Mouse (Mus musculus): ENCODE results near the gene Pdzd3.

The Pdzd3 gene

GRCm38 (mm10) chr9:44251314-44251713, at the start of gene Pdzd3:
Gene Pdzd3 (minus strand): TSS chr9:44251471.
- in situ Hi-C loops (cut with MboI, MseI), result loop anchor here in 1 of 2 experiments (25.0 kb wide), 1 partner anchor 689 kb away; no protein-coding TSS in a partner anchor

GRCm38 (mm10) chr9:44300001-44300400, 48.7 kb upstream of the Pdzd3 start:
- in situ Hi-C loops (cut with MboI, MseI), result loop anchor here in 1 of 2 experiments (10.0 kb wide), 1 partner anchor 1865 kb away; no protein-coding TSS in a partner anchor

- in situ Hi-C loops (cut with MboI, MseI), result no loop called here
Measured at GRCm38 (mm10) chr9:44292490-44292889, 41.2 kb upstream of the Pdzd3 start.

GRCm38 (mm10) chr9:44288959-44289291, 37.7 kb upstream of the Pdzd3 start:
- in situ Hi-C loops (cut with MboI, MseI), result no loop called here

GRCm38 (mm10) chr9:44288076-44288958, 37.0 kb upstream of the Pdzd3 start, which contains the start of gene Abcg4:
Gene Abcg4 (minus strand): TSS chr9:44288615.
- in situ Hi-C loops (cut with MboI, MseI), result no loop called here

- in situ Hi-C loops (cut with MboI, MseI), result no loop called here
Measured at GRCm38 (mm10) chr9:44287401-44288075, 36.3 kb upstream of the Pdzd3 start.

- in situ Hi-C loops (cut with MboI, MseI), result no loop called here
Measured at GRCm38 (mm10) chr9:44287003-44287400, 35.7 kb upstream of the Pdzd3 start.

GRCm38 (mm10) chr9:44286256-44286850, 35.1 kb upstream of the Pdzd3 start:
- in situ Hi-C loops (cut with MboI, MseI), result no loop called here

GRCm38 (mm10) chr9:44283183-44283582, 31.9 kb upstream of the Pdzd3 start:
- in situ Hi-C loops (cut with MboI, MseI), result no loop called here

- in situ Hi-C loops (cut with MboI, MseI), result loop anchor here (10.0 to 25.0 kb wide), 3 partner anchors 708 to 1175 kb away; no protein-coding TSS in a partner anchor
Measured at GRCm38 (mm10) chr9:44269973-44270372, 18.7 kb upstream of the Pdzd3 start.

- in situ Hi-C loops (cut with MboI, MseI), result loop anchor here in 1 of 2 experiments (25.0 kb wide), 1 partner anchor 707 kb away; no protein-coding TSS in a partner anchor
Measured at GRCm38 (mm10) chr9:44269077-44269476, 17.8 kb upstream of the Pdzd3 start.

- in situ Hi-C loops (cut with MboI, MseI), result loop anchor here in 1 of 2 experiments (25.0 kb wide), 1 partner anchor 706 kb away; no protein-coding TSS in a partner anchor
Measured at GRCm38 (mm10) chr9:44268432-44268831, 17.2 kb upstream of the Pdzd3 start, which contains the start of gene Nlrx1. Gene Nlrx1 (minus strand): TSS chr9:44268599.

GRCm38 (mm10) chr9:44268027-44268360, 16.7 kb upstream of the Pdzd3 start:
- in situ Hi-C loops (cut with MboI, MseI), result loop anchor here in 1 of 2 experiments (25.0 kb wide), 1 partner anchor 706 kb away; no protein-coding TSS in a partner anchor

- in situ Hi-C loops (cut with MboI, MseI), result loop anchor here in 1 of 2 experiments (25.0 kb wide), 1 partner anchor 705 kb away; no protein-coding TSS in a partner anchor
Measured at GRCm38 (mm10) chr9:44267319-44268026, 16.2 kb upstream of the Pdzd3 start.

- in situ Hi-C loops (cut with MboI, MseI), result loop anchor here in 1 of 2 experiments (25.0 kb wide), 1 partner anchor 704 kb away; no protein-coding TSS in a partner anchor
Measured at GRCm38 (mm10) chr9:44266478-44267226, 15.4 kb upstream of the Pdzd3 start.

- in situ Hi-C loops (cut with MboI, MseI), result loop anchor here in 1 of 2 experiments (5.0 to 25.0 kb wide), 2 partner anchors 129 to 699 kb away; partner anchors contain the start of gene Mcam
Measured at GRCm38 (mm10) chr9:44261388-44261787, 10.1 kb upstream of the Pdzd3 start.

GRCm38 (mm10) chr9:44259014-44259413, 7.7 kb upstream of the Pdzd3 start:
- in situ Hi-C loops (cut with MboI, MseI), result loop anchor here in 1 of 2 experiments (25.0 kb wide), 1 partner anchor 697 kb away; no protein-coding TSS in a partner anchor

- in situ Hi-C loops (cut with MboI, MseI), result loop anchor here in 1 of 2 experiments (25.0 kb wide), 1 partner anchor 694 kb away; no protein-coding TSS in a partner anchor
Measured at GRCm38 (mm10) chr9:44256213-44256612, 4.9 kb upstream of the Pdzd3 start.

- in situ Hi-C loops (cut with MboI, MseI), result loop anchor here in 1 of 2 experiments (25.0 kb wide), 1 partner anchor 693 kb away; no protein-coding TSS in a partner anchor
Measured at GRCm38 (mm10) chr9:44255136-44255521, 3.9 kb upstream of the Pdzd3 start.
